Mouse (Mus musculus) heart, embryonic 16.5 days (tissue): ENCODE measurements around the gene Tnfrsf9. TPM values are rescaled to one million over a fixed set of nuclear protein-coding genes. Genes with fewer than 3 reads are reported as not detected.
"Not testable (repeated sequence)": the region's sequence is repeated elsewhere in the genome, so short reads cannot be mapped to it uniquely, and the experiment has no call there.

Experiments
- ATAC-seq: fragments of 200-750 bp; cut with Nextera tagmentation; replicated peaks from 2 replicates; pipeline ENCODE4 v1.8.0; 2017; ENCODE audit warnings: moderate number of reproducible peaks; ENCODE audit not compliant: insufficient read depth, low FRiP score; ENCODE audit errors: extremely low read depth
- H3K27ac ChIP-seq: fragments of 300-500 bp; sonication (generic); 2 replicates; pipeline ENCODE4 v1.5.1; 2014; ENCODE audit warnings: mild to moderate bottlenecking, low read length, control low read depth, moderate library complexity
- H3K27me3 ChIP-seq: fragments of 300-500 bp; sonication (generic); 2 replicates; pipeline ENCODE4 v1.6.1; 2014; ENCODE audit warnings: low read length, mixed read lengths; ENCODE audit not compliant: control insufficient read depth, insufficient read depth
- H3K36me3 ChIP-seq: fragments of 300-500 bp; sonication (generic); 2 replicates; pipeline ENCODE4 v1.6.1; 2014; ENCODE audit not compliant: control insufficient read depth, insufficient read depth
- H3K4me1 ChIP-seq: fragments of 300-500 bp; sonication (generic); 2 replicates; pipeline ENCODE4 v1.6.1; 2014; ENCODE audit warnings: low read length, mixed read lengths; ENCODE audit not compliant: control insufficient read depth, insufficient read depth
- H3K4me2 ChIP-seq: fragments of 300-500 bp; sonication (generic); 2 replicates; pipeline ENCODE4 v1.6.1; 2014; ENCODE audit warnings: low read depth, mild to moderate bottlenecking, control low read depth, low read length
- H3K4me3 ChIP-seq: fragments of 300-500 bp; sonication (generic); 2 replicates; pipeline ENCODE4 v1.5.1; 2014; ENCODE audit warnings: mild to moderate bottlenecking, control low read depth, low read length
- H3K9ac ChIP-seq: fragments of 300-500 bp; sonication (generic); 2 replicates; pipeline ENCODE4 v1.6.1; 2014; ENCODE audit warnings: low read length, control low read depth
- H3K9me3 ChIP-seq: fragments of 300-500 bp; sonication (generic); replicated peaks from 2 replicates; pipeline ENCODE4 v1.6.1; 2016; ENCODE audit warnings: low read length; ENCODE audit not compliant: control insufficient read depth
- WGBS: fragments of 180-500 bp; shearing (Covaris S2); extraction: QIAGEN DNeasy Blood & Tissue Kit; methylation state at CpG from one replicate; pipeline ENCODE4 v1.1.7; 2014; 5-methylcytosine and 5-hydroxymethylcytosine counted together
- polyA plus RNA-seq: library from polyadenylated mRNA; unstranded; fragments of >200 nt; fragmentation: Nextera tagmentation; extraction: Ambion mirVana; gene quantifications from 2 replicates; pipeline ENCODE4 v1.2.1, GENCODE M21; 2015

Gene Tnfrsf9
- polyA plus RNA-seq, 1 experiment from 2014 or later, result 2.9 TPM

DNA sequence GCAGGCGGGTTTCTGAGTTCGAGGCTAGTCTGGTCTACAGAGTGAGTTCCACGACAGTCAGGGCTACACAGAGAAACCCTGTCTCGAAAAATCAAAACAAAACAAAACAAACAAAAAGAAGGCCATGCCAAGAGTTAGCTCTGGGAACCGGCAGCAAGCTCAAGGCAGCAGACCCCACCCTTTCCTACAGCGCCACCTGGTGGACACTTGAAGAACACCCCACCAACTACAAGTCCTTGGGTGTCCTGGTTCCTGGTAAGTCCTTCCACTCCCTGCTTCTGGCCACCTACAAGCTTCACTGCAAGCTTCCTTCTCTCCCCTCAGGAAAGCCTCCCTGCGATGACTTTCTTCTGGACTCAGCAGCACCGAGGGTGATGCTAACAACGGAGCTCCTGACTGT, 12.7 kb upstream of the Tnfrsf9 start:
- no peaks in the 10 kb centered on the region for H3K9me3 ChIP-seq
- no peak overlapping the region for H3K4me3 ChIP-seq
- no peaks in the 10 kb centered on the region for H3K4me1 ChIP-seq
- peaks cover 35% of the 10 kb centered on the region for H3K36me3 ChIP-seq
- no peak overlapping the region for H3K4me2 ChIP-seq
- peak; percentile 18; the same call in 1 of the 2 replicates for ATAC-seq
- H3K27ac ChIP-seq, result peak overlapping the region; percentile 38; the same call in 1 of the 2 replicates
- H3K27me3 ChIP-seq, result no peaks in the 10 kb centered on the region
- WGBS, result 49% methylated on average over 9 of the region's 9 CpGs
- H3K9ac ChIP-seq, result 0 out of 2 replicates have a peak overlapping the region, but pooled peaks have one; percentile 22

DNA sequence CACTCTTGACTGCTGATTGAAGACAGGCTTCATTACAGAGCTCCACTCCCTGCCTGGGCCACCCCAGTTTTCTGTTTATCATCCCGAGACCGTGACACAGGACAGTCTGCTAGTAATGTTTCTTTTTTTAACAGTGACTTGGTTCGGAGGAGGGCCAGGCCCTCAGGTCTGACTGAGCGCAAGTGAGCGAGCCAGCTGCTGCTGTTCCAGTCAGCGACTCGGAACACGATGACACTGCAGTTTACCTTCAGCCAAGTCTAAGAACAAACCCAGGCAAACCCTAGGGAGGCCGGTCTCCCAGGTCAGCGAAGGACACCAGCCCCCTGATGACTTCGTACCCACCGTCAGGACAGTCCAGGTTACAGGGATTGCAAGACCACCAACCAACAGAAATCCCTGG, 12.3 kb upstream of the Tnfrsf9 start:
- 0 out of 2 replicates have a peak overlapping the region, but pooled peaks have one; percentile 22 for H3K9ac ChIP-seq
- no peak overlapping the region for H3K4me3 ChIP-seq
- H3K36me3 ChIP-seq, result peaks cover 33% of the 10 kb centered on the region
- H3K9me3 ChIP-seq, result no peaks in the 10 kb centered on the region
- peak; percentile 9; the same call in 1 of the 2 replicates for ATAC-seq
- WGBS, result 66% methylated on average over 12 of the region's 12 CpGs
- H3K27me3 ChIP-seq, result no peaks in the 10 kb centered on the region
- H3K27ac ChIP-seq, result peak overlapping the region; percentile 38; the same call in 1 of the 2 replicates
- H3K4me1 ChIP-seq, result no peaks in the 10 kb centered on the region
- H3K4me2 ChIP-seq, result no peak overlapping the region

DNA sequence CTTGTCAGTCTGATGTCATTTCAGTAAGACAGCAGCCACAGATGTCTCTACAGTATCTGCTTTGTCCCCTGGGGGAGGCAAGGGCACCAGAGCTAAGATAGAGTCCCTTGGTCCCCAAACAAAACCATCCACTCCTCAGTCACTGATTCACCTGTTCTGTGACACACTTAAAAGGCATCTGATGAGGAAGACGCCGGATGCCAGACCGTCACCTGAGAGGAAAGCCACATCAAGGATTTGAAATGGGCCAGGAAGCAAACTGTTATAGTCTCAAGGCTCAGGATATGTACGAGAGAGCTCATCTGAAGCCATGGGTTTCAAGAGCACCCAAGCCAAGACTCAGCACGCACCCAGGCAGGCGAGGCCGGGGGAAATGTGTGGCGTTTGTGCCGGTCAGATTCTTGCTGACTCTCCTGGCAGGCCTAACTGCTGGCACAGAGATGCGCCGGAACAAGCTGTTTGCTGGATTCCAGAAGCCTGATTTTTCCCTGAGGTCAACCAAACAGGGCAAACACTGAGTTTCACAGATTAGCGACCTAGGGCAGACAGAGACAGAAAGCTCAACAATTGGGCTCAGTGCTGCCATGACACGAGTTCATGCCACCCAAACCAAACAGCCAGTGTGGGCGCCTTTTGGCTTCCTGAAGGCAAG, 11.1 kb upstream of the Tnfrsf9 start:
- H3K4me3 ChIP-seq, result no peak overlapping the region
- no peaks in the 10 kb centered on the region; the same call in 1 of the 2 replicates for H3K4me1 ChIP-seq
- no peaks in the 10 kb centered on the region for H3K27me3 ChIP-seq
- WGBS, result 89% methylated on average over 14 of the region's 14 CpGs
- H3K27ac ChIP-seq, result no peak overlapping the region
- no peak overlapping the region for H3K4me2 ChIP-seq
- no peak for ATAC-seq
- no peaks in the 10 kb centered on the region for H3K9me3 ChIP-seq
- H3K9ac ChIP-seq, result no peak overlapping the region
- H3K36me3 ChIP-seq, result peaks cover 32% of the 10 kb centered on the region

DNA sequence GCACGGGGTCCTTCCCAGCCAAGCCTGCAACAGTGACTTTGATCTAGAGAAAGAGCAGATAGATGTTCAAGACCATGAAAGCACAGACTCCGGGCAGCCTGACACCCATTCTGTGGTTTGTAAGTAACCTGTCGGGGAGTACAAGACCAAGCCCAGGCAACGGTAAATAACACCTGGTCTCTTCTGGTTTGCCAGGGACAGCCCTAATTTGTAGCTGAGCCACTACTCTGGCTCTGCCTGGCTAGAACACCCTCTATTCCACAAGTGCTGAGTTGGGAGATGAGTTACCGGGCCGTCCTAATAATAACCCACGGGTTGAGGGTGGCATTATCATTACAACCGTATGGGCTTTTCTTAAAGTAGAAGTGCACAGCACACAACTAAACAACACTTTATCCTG, 7.3 kb upstream of the Tnfrsf9 start:
- no peak for ATAC-seq
- no peaks in the 10 kb centered on the region for H3K27me3 ChIP-seq
- peaks cover 8% of the 10 kb centered on the region for H3K4me1 ChIP-seq
- peaks cover 14% of the 10 kb centered on the region for H3K36me3 ChIP-seq
- no peak overlapping the region for H3K9ac ChIP-seq
- no peak overlapping the region for H3K4me2 ChIP-seq
- WGBS, result 84% methylated on average over 8 of the region's 8 CpGs
- no peak overlapping the region for H3K27ac ChIP-seq
- no peak overlapping the region for H3K4me3 ChIP-seq
- H3K9me3 ChIP-seq, result no peaks in the 10 kb centered on the region

DNA sequence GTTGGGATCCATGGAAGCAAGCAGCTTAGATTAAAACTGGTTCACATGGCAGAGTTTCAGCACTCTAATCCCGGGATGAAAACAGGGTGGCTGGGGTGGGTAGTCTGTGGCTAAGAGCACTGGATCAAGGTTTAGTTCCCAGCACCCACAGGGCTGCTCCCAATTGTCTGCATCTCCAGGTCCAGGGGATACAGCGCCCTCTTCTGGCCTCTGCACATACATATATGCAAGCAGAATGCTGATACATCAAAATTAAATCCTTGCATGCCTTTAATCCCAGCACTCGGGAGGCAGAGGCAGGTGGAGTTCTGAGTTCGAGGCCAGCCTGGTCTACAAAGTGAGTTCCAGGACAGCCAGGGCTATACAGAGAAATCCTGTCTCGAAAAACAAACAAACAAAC, 5.8 kb upstream of the Tnfrsf9 start:
- 74% methylated on average over 5 of the region's 5 CpGs for WGBS
- H3K4me3 ChIP-seq, ATAC-seq: not testable (repeated sequence)

DNA sequence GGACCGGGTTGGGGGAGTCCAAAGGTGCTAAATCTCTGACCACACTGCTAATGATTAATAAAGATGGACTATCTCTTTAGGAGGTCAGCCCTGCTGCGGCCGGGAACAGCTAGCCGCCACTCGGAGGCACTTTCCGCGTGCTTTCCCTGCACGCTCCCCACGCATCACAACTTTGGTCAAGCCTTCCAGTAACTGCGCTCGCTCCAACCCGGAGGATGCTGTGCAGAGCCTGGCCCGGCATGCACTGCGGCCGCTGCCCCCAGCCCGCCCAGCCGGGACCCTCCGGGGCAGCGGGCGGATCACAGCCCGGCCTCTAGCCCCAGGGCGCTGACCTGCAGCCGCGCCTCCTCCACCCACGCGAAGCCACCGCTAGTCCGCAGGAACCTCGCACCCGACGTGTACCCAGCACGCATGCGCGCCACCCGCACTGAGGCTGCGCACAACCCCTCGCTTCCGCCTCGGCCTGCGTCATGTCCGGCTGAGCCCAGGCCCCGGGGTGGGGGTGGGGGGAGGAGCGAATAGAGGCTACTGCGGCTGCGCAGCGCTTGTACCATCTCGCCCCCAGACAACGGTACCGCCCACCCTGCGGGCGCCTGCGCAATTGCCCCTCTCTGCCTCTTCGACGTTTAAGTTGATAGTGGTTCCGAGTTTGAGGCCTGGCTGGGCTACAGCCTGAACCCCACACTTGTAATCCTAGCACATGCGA, 4.8 kb upstream of the Tnfrsf9 start:
- Histone ChIP-seq H3K9me3 (no peaks in the 10 kb centered on the region), H3K4me3 (peak overlapping the region; percentile 97), H3K27me3 (no peaks in the 10 kb centered on the region), H3K4me2 (peak overlapping the region; percentile 75), H3K27ac (peak overlapping the region; percentile 86), H3K9ac (peak overlapping the region; percentile 96), H3K4me1 (peaks cover 15% of the 10 kb centered on the region), H3K36me3 (peaks cover 5% of the 10 kb centered on the region; the same call in 1 of the 2 replicates)
- under 1% methylated on average over 56 of the region's 56 CpGs for WGBS
- ATAC-seq, result peak; percentile 92

More for the DNA sequence above, 5.8 kb upstream of the Tnfrsf9 start:
- H3K27ac ChIP-seq, H3K9ac ChIP-seq, H3K9me3 ChIP-seq, H3K27me3 ChIP-seq: not testable (repeated sequence)
- peaks cover 11% of the 10 kb centered on the region for H3K36me3 ChIP-seq
- peaks cover 12% of the 10 kb centered on the region for H3K4me1 ChIP-seq
- peak overlapping the region; percentile 75 for H3K4me2 ChIP-seq

DNA sequence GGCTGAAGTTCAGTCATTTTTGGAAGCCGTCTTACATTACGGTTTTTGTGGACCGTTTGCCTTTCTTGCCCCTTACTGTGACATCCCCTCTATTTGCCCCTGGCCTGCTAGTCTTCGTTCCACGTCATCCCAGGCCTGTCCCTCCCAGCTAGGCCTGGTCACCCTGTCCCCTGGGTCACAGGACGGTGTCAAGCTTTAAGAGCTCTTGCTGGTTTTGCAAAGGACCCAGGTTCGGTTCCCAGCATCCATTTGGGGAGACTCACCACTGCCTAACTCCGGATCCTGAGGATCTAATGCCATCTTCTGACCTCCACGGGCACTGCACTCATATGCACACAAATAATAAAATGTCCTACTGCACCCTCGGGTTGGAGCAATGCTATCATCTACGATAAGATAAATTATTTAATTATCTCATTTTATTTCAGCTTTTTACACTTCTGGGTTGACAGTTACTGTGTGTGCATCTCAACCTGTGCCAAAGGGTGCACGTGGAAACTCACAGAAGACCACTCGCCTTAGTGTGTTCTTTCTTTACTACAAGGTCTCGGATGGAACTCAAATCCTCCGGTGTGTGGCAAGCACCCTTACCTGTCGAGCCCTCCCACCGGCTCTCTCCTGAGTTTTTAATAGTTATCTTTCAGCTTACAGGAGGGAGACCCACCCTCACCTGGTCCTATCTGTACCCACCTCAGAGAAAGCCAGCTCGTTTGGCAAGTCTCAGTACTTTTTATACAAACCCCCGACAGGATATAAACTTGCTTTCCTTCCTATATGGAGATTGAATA, 4.0 kb upstream of the Tnfrsf9 start:
- H3K9me3 ChIP-seq, result no peaks in the 10 kb centered on the region
- H3K4me2 ChIP-seq, result peak overlapping the region; percentile 62
- H3K27me3 ChIP-seq, result no peaks in the 10 kb centered on the region
- peak overlapping the region; percentile 97 for H3K4me3 ChIP-seq
- no peak for ATAC-seq
- peaks cover 21% of the 10 kb centered on the region for H3K4me1 ChIP-seq
- peak overlapping the region; percentile 79 for H3K27ac ChIP-seq
- WGBS, result 82% methylated on average over 19 of the region's 19 CpGs
- H3K9ac ChIP-seq, result peak overlapping the region; percentile 64
- H3K36me3 ChIP-seq, result peaks cover 2% of the 10 kb centered on the region; the same call in 1 of the 2 replicates

DNA sequence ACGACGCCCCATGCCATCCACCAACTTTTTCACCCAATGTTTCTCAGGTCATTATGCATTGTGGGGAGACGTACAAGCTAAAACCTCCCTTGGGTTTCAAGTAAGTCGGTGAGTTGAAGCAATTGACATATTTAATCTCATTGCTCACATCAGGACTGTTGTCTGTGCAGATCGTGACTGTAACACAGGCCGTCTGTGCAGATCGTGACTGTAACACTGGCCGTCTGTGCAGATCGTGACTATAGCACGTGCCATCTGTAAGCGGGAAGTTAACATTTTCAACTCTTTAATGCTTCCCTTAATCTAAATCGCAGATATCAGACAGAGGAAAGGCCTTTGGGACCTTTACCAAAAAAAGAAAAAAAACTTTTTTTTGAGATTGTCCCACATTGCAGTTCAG, 619 bp upstream of the Tnfrsf9 start:
- Histone ChIP-seq H3K4me2 (peak overlapping the region; percentile 87), H3K4me3 (peak overlapping the region; percentile 83), H3K9me3 (no peaks in the 10 kb centered on the region), H3K27ac (peak overlapping the region; percentile 92), H3K9ac (peak overlapping the region; percentile 90), H3K27me3 (no peaks in the 10 kb centered on the region), H3K4me1 (peaks cover 24% of the 10 kb centered on the region), H3K36me3 (no peaks in the 10 kb centered on the region)
- WGBS, result 14% methylated on average over 12 of the region's 12 CpGs
- no peak for ATAC-seq
